Mouse (Mus musculus) hindbrain, embryonic 16.5 days (tissue): ENCODE results near the gene 1110017D15Rik. TPM values are rescaled to one million over a fixed set of nuclear protein-coding genes. Genes with fewer than 3 reads are reported as not detected.
A peak's percentile ranks its signal among the peaks of the same experiment; 100 is the strongest.

Experiments used
- ATAC-seq: fragments of 200-750 bp; cut with Nextera tagmentation; 2 replicates; pipeline ENCODE4 v1.8.0; 2017; ENCODE audit warnings: moderate TSS enrichment, moderate library complexity
- H3K27ac ChIP-seq: fragments of 300-500 bp; sonication (generic); 2 replicates; pipeline ENCODE4 v1.5.1; 2014; ENCODE audit warnings: low read depth, mild to moderate bottlenecking, control low read depth, low read length, moderate library complexity
- H3K27me3 ChIP-seq: fragments of 300-500 bp; sonication (generic); replicated peaks from 2 replicates; pipeline ENCODE4 v1.6.1; 2014; ENCODE audit warnings: low read length; ENCODE audit not compliant: control insufficient read depth, insufficient read depth
- H3K36me3 ChIP-seq: fragments of 300-500 bp; sonication (generic); 2 replicates; pipeline ENCODE4 v1.6.1; 2014; ENCODE audit warnings: mild to moderate bottlenecking, low read length, moderate library complexity, mixed read lengths; ENCODE audit not compliant: control insufficient read depth, insufficient read depth
- H3K4me1 ChIP-seq: fragments of 300-500 bp; sonication (generic); 2 replicates; pipeline ENCODE4 v1.6.1; 2014; ENCODE audit warnings: low read depth, low read length; ENCODE audit not compliant: control insufficient read depth, insufficient read depth
- H3K4me2 ChIP-seq: fragments of 300-500 bp; sonication (generic); 2 replicates; pipeline ENCODE4 v1.6.1; 2014; ENCODE audit warnings: mild to moderate bottlenecking, low read length, control low read depth, moderate library complexity
- H3K4me3 ChIP-seq: fragments of 300-500 bp; sonication (generic); 2 replicates; pipeline ENCODE4 v1.5.1; 2014; ENCODE audit warnings: mild to moderate bottlenecking, low read length, control low read depth, moderate library complexity
- H3K9ac ChIP-seq: fragments of 300-500 bp; sonication (generic); 2 replicates; pipeline ENCODE4 v1.6.1; 2014; ENCODE audit warnings: low read depth, mild to moderate bottlenecking, control low read depth, low read length, moderate library complexity
- H3K9me3 ChIP-seq: fragments of 300-500 bp; sonication (generic); 2 replicates; pipeline ENCODE4 v1.6.1; 2014; ENCODE audit warnings: mild to moderate bottlenecking, low read length, moderate library complexity; ENCODE audit not compliant: control insufficient read depth
- WGBS: fragments of 180-500 bp; shearing (Covaris S2); extraction: QIAGEN DNeasy Blood & Tissue Kit; methylation state at CpG from one replicate; pipeline ENCODE4 v1.1.7; 2014; 5-methylcytosine and 5-hydroxymethylcytosine counted together
- polyA plus RNA-seq: library from polyadenylated mRNA; unstranded; fragments of >200 nt; fragmentation: Nextera tagmentation; extraction: Ambion mirVana; gene quantifications from 2 replicates; pipeline ENCODE4 v1.2.1, GENCODE M21; 2015

The 1110017D15Rik gene
- polyA plus RNA-seq, 1 experiment from 2014 or later = 21.7 TPM

DNA sequence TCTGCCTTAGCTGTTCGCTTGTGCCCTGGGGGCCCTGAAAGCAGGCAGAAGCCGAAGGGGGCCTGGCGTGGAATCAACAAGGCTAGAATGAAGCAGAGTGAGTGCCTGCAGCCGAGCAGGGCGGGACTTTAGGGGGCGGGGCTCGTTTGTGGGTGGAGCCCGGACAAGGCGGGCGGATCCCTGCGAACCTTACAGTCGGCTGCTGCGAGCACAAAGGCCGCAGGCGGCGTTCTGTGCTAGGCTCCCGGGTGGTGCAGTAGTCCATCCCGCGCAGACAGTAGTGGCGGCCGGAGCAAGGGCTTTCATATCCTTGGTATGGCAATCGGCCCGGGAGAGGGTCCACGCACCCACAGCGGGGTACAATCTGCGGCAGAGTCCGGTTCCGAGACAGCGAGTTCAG, 10.2 kb downstream of the 1110017D15Rik start:
- no peaks in the 10 kb centered on the region for H3K36me3 ChIP-seq
- H3K4me3 ChIP-seq = peak overlapping the region; percentile 47
- H3K27ac ChIP-seq = peak overlapping the region; percentile 62; the same call in 1 of the 2 replicates
- H3K9ac ChIP-seq = peak overlapping the region; percentile 75
- WGBS = under 1% methylated on average over 29 of the region's 29 CpGs
- H3K9me3 ChIP-seq = no peaks in the 10 kb centered on the region
- H3K27me3 ChIP-seq = no peaks in the 10 kb centered on the region
- peaks cover 11% of the 10 kb centered on the region for H3K4me1 ChIP-seq
- H3K4me2 ChIP-seq = peak overlapping the region; percentile 72
- ATAC-seq = peak; percentile 79

DNA sequence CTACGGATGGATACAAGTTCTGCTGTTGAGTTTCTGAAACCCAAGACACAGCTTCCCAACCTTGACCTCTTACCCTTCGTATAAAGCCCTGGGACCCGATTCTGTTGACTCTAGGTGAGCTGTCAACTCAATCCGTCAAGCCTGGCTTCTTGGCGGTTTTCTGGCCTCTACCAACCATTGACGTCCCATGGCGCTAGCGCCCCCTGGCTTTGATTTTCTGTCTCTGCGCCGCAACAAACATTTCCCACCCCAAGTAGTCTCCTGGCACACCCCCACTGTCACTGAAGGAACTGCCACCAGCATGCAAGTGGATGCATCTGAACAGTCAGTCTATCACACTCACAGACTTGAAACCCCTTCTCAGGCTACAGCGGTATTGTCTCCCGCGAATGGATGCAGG, 11.0 kb downstream of the 1110017D15Rik start:
- no peaks in the 10 kb centered on the region for H3K36me3 ChIP-seq
- H3K27me3 ChIP-seq = peaks cover under 1% of the 10 kb centered on the region; the same call in 1 of the 2 replicates
- H3K27ac ChIP-seq = peak overlapping the region; percentile 62; the same call in 1 of the 2 replicates
- no peak for ATAC-seq
- no peaks in the 10 kb centered on the region for H3K9me3 ChIP-seq
- peak overlapping the region; percentile 47; the same call in 1 of the 2 replicates for H3K4me3 ChIP-seq
- H3K4me2 ChIP-seq = peak overlapping the region; percentile 72
- H3K9ac ChIP-seq = no peak overlapping the region
- WGBS = 9% methylated on average over 13 of the region's 13 CpGs
- H3K4me1 ChIP-seq = peaks cover 11% of the 10 kb centered on the region

DNA sequence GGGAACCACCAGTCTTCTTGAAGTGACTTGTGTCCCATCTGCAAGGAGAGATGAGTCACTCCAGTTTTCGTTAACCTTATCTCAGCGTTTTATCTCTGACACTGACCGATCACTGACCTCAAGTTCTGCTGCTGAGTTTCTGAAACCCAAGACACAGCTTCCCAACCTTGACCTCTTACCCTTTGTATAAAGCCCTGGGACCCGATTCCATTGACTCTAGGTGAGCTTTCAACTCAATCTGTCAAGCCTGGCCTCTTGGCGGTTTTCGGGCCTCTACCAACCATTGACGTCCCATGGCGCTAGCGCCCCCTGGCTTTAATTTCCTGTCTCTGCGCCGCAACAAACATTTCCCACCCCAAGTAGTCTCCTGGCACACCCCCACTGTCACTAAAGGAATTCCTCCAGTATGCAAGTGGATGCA, 12.0 kb downstream of the 1110017D15Rik start:
- peaks cover 11% of the 10 kb centered on the region for H3K4me1 ChIP-seq
- no peak overlapping the region for H3K9ac ChIP-seq
- no peak for ATAC-seq
- H3K27ac ChIP-seq = no peak overlapping the region
- no peaks in the 10 kb centered on the region for H3K36me3 ChIP-seq
- H3K27me3 ChIP-seq = peaks cover 10% of the 10 kb centered on the region; the same call in 1 of the 2 replicates
- no peak overlapping the region for H3K4me2 ChIP-seq
- no peaks in the 10 kb centered on the region for H3K9me3 ChIP-seq
- 57% methylated on average over 11 of the region's 11 CpGs for WGBS
- H3K4me3 ChIP-seq = no peak overlapping the region

DNA sequence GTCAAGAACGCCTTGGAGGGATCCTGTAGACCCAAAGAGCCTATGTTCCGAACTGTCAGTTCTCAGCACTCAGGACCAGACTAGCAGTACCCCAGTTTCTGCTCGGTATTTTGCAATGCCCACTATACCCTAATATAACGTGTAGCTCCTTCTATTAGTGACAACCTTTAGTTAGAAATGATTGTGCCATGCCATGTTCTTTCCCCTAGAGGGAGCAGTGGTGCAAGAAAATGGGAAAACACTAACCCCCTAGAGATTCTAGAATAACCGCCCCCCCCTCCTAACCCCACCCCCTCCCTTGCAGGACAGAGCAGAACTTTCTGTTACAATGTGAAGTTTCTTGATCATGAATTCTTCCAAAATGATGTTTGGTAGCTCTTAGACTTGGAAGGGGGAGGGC, 12.8 kb downstream of the 1110017D15Rik start:
- Histone ChIP-seq H3K4me2 (no peak overlapping the region), H3K4me1 (peaks cover 12% of the 10 kb centered on the region), H3K36me3 (no peaks in the 10 kb centered on the region), H3K27me3 (peaks cover 15% of the 10 kb centered on the region; the same call in 1 of the 2 replicates), H3K9ac (no peak overlapping the region), H3K27ac (no peak overlapping the region), H3K9me3 (no peaks in the 10 kb centered on the region), H3K4me3 (no peak overlapping the region)
- ATAC-seq = no peak
- WGBS = 70% methylated on average over 5 of the region's 5 CpGs

DNA sequence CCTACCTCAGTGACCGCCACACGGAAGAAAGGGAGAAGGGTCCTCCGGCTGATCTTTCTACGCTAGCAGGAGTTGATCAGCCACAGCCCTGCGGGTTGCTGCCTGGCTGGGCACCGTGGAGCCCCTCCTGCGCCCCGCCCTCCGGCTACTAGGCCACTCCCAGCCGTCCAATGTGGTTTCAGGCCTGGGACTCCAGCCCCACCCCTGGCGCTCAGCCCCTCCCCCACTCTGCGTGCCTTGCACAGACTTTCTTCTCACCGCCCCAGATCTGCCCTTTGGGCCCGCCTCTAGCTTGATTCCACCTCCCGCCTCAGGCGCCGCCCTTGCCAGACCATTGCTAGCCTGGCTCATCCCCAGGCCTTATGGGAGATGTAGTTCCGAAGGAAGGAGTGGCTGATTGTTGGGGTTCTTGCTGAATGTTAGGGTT, 14.1 kb downstream of the 1110017D15Rik start, which contains the start of gene AI464131:
Gene AI464131, minus strand, starts transcription at position 91 of the 427 bp plus-strand sequence.
- no peaks in the 10 kb centered on the region for H3K9me3 ChIP-seq
- peak; percentile 87 for ATAC-seq
- peak within 1 kb of the TSS; percentile 59 for H3K9ac ChIP-seq
- peaks cover 26% of the 10 kb centered on the region for H3K4me1 ChIP-seq
- H3K4me3 ChIP-seq = peak within 1 kb of the TSS; percentile 42
- H3K4me2 ChIP-seq = peak within 1 kb of the TSS; percentile 62
- H3K27ac ChIP-seq = peak within 1 kb of the TSS; percentile 45; the same call in 1 of the 2 replicates
- under 1% methylated on average over 18 of the region's 18 CpGs for WGBS
- H3K27me3 ChIP-seq = peaks cover 20% of the 10 kb centered on the region
- no peaks in the 10 kb centered on the region for H3K36me3 ChIP-seq

DNA sequence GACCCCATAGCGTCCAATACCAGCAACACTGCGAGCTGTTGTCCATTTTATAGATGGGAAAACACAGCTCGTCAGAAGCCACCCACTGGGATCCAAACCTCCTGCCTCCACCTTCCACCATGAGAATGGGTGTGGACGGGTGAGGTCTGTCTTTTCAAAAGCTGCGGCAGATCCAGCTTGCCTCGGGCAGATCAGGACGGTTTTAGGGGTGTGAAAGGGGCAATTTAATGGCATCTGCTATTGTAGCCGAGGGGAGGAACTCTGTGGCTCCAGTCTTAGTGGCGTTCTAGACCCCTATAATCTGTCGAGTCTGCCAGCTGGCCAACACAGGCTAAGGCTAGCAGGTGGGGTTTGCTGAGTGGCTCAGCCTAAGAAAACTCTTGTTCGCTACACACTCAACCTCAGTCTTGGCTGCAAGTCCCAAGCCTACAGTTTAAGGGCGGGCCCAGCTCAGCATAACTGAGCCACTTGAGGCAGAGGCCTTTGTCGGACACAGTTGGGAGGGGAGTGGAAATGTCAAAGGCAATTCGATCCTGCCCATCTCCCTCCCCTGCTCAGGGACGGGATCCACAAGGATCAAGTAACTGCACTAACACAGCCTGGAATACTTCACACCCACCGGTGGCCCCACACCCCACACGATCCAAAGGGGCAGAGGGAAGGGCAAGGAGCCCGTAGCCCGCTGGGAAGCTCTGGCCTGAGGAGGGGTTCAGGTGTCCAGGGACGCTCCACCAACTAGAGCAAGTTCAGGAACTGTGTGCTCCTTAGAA, 14.8 kb downstream of the 1110017D15Rik start:
- H3K9me3 ChIP-seq = no peaks in the 10 kb centered on the region
- H3K4me2 ChIP-seq = peak overlapping the region; percentile 62
- WGBS = 9% methylated on average over 20 of the region's 20 CpGs
- peak overlapping the region; percentile 59 for H3K9ac ChIP-seq
- H3K27ac ChIP-seq = peak overlapping the region; percentile 45; the same call in 1 of the 2 replicates
- no peaks in the 10 kb centered on the region for H3K36me3 ChIP-seq
- peak overlapping the region; percentile 42 for H3K4me3 ChIP-seq
- ATAC-seq = peak; percentile 16
- peaks cover 24% of the 10 kb centered on the region for H3K27me3 ChIP-seq
- H3K4me1 ChIP-seq = peaks cover 28% of the 10 kb centered on the region

DNA sequence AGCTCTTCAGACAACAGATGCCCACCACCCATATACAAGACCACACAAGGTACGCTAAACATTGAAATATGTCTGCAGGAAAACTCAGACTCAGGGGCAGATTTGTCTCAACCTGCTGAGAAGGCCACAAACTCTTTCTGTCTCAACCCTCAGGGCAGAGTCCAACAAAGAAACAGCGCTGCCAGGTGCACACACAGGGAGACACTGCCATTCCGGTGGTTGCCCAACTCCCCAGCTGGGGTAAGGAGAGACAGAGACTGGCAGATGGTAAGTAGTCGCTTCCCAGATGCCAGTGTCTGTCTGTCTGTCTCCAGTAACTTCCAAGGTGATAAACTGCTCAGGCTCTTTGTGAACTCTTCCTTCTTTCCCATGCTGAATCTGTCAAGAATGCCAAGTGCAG, 16.3 kb downstream of the 1110017D15Rik start:
- ATAC-seq = no peak

DNA sequence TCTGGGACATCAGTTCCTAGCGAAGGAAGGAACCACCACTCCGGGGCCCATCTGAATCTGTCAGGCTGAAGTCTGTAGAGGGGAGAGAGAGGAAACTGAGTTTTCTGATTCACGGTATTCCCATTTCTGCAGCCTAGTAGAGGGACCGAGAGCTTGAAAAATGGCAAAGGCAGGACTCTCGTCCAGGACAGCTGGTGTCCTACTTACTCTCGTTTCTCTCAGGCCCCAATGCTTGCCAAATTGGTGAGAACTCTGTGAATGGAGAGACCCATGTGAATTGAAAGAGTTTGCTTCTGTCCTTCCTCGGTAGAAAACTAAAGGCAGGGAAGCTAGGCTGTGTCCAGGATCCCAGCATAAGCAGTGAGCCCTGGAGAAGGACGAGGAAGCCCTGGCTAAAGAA, 17.5 kb downstream of the 1110017D15Rik start:
- H3K9ac ChIP-seq = no peak overlapping the region; the same call in 1 of the 2 replicates
- no peaks in the 10 kb centered on the region for H3K9me3 ChIP-seq
- H3K4me1 ChIP-seq = peaks cover 21% of the 10 kb centered on the region
- peak overlapping the region; percentile 25 for H3K27ac ChIP-seq
- H3K4me2 ChIP-seq = no peak overlapping the region
- WGBS = 56% methylated on average over 8 of the region's 8 CpGs
- peaks cover 26% of the 10 kb centered on the region for H3K27me3 ChIP-seq
- no peaks in the 10 kb centered on the region for H3K36me3 ChIP-seq
- no peak for ATAC-seq
- no peak overlapping the region for H3K4me3 ChIP-seq

More for the DNA sequence above, 16.3 kb downstream of the 1110017D15Rik start:
- Histone ChIP-seq H3K27ac (no peak overlapping the region), H3K4me3 (no peak overlapping the region), H3K9me3 (no peaks in the 10 kb centered on the region), H3K4me1 (peaks cover 21% of the 10 kb centered on the region), H3K4me2 (peak overlapping the region; percentile 62), H3K27me3 (peaks cover 26% of the 10 kb centered on the region), H3K9ac (no peak overlapping the region), H3K36me3 (no peaks in the 10 kb centered on the region)
- 68% methylated on average over 4 of the region's 4 CpGs for WGBS

DNA sequence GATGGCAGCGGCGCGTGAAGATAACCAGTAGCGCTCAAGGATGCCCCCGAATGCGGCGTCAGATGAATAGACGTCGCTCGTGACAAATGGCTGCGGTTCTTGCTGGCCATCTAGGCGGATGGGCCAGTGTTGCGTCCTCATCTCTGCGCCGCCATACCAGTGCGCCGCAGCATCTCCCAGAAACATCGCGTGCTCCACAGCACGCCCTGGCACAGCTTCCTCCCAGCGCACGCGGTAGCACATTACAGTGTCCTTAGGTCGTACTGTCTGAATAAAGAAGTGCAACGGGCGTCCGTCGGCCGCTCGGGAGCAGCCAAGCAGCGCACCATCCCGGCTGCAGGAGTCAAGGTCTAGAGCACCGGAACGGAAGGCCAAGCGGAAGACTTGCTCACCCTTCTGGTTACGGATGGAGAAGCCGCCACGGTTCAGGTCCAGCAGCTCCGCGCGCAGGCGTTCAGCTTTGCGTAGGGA, 18.2 kb downstream of the 1110017D15Rik start:
- ATAC-seq = no peak
- Histone ChIP-seq H3K4me1 (peaks cover 21% of the 10 kb centered on the region), H3K9ac (peak overlapping the region; percentile 51), H3K4me2 (peak overlapping the region; percentile 61), H3K9me3 (no peaks in the 10 kb centered on the region), H3K27me3 (peaks cover 26% of the 10 kb centered on the region), H3K27ac (peak overlapping the region; percentile 25), H3K36me3 (no peaks in the 10 kb centered on the region), H3K4me3 (peak overlapping the region; percentile 36)
- 12% methylated on average over 43 of the region's 43 CpGs for WGBS
